Mouse (Mus musculus): Measurements from ENCODE around the gene Slc13a3.
"Not testable (repeated sequence)": the region's sequence is repeated elsewhere in the genome, so short reads cannot be mapped to it uniquely, and the experiment has no call there.

Gene Slc13a3

GRCm38 (mm10) chr2:165473003-165473402 lies at the start of gene Slc13a3:
Gene Slc13a3 (minus strand): TSS chr2:165473230.
- DNase-seq: peak in 1 of 2 experiments; percentile 25

- no peak for DNase-seq
Observed at GRCm38 (mm10) chr2:165515178-165515728, 42.2 kb upstream of the Slc13a3 start.

- peak; percentile 53 to 72 for DNase-seq
Observed at GRCm38 (mm10) chr2:165512870-165513600, 40.0 kb upstream of the Slc13a3 start.

- no peak for DNase-seq
Observed at GRCm38 (mm10) chr2:165512426-165512825, 39.4 kb upstream of the Slc13a3 start.

- not testable (repeated sequence) for DNase-seq
Observed at GRCm38 (mm10) chr2:165511530-165511929, 38.5 kb upstream of the Slc13a3 start.

- not testable (repeated sequence) for DNase-seq
Observed at GRCm38 (mm10) chr2:165510914-165511458, 38.0 kb upstream of the Slc13a3 start.

GRCm38 (mm10) chr2:165510466-165510865 lies 37.4 kb upstream of the Slc13a3 start:
- DNase-seq: no peak

- no peak for DNase-seq
Observed at GRCm38 (mm10) chr2:165509686-165510085, 36.7 kb upstream of the Slc13a3 start.

- DNase-seq: peak; percentile 53 to 70
Observed at GRCm38 (mm10) chr2:165503259-165504203, 30.5 kb upstream of the Slc13a3 start, which contains the start of gene Slc2a10. Gene Slc2a10 (plus strand): TSS chr2:165503787.

GRCm38 (mm10) chr2:165498816-165499215 lies 25.8 kb upstream of the Slc13a3 start:
- DNase-seq: no peak

GRCm38 (mm10) chr2:165497706-165498275 lies 24.8 kb upstream of the Slc13a3 start:
- peak in 1 of 2 experiments; percentile 26 for DNase-seq

- peak; percentile 55 to 62 for DNase-seq
Observed at GRCm38 (mm10) chr2:165496251-165496650, 23.2 kb upstream of the Slc13a3 start.

- no peak for DNase-seq
Observed at GRCm38 (mm10) chr2:165494495-165494894, 21.5 kb upstream of the Slc13a3 start.

GRCm38 (mm10) chr2:165493587-165494210 lies 20.7 kb upstream of the Slc13a3 start:
- DNase-seq: no peak

GRCm38 (mm10) chr2:165492648-165493553 lies 19.9 kb upstream of the Slc13a3 start, which contains the start of gene Trp53rka:
Gene Trp53rka (minus strand): TSS chr2:165493324.
- DNase-seq: peak; percentile 85 to 86

- peak; percentile 33 to 39 for DNase-seq
Observed at GRCm38 (mm10) chr2:165486881-165487535, 14.0 kb upstream of the Slc13a3 start.

- no peak for DNase-seq
Observed at GRCm38 (mm10) chr2:165486401-165486800, 13.4 kb upstream of the Slc13a3 start.

GRCm38 (mm10) chr2:165485826-165486225 lies 12.8 kb upstream of the Slc13a3 start:
- DNase-seq: no peak

GRCm38 (mm10) chr2:165484152-165484551 lies 11.1 kb upstream of the Slc13a3 start:
- no peak for DNase-seq

GRCm38 (mm10) chr2:165482003-165482402 lies 9.0 kb upstream of the Slc13a3 start:
- DNase-seq: no peak
